Mouse (Mus musculus): Measurements from ENCODE around the gene Spata31d1d. TPM values are rescaled to one million over a fixed set of nuclear protein-coding genes. Genes with fewer than 3 reads are reported as not detected.
A peak's percentile ranks its signal among the peaks of the same experiment; 100 is the strongest.
"Not testable (repeated sequence)": the region's sequence is repeated elsewhere in the genome, so short reads cannot be mapped to it uniquely, and the experiment has no call there.

Spata31d1d gene
- polyA plus RNA-seq (2016; fragmentation: Nextera tagmentation; extraction: Ambion mirVana), result not detected in 2 replicates

GRCm38 (mm10) chr13:59731652-59732051 lies at the start of gene Spata31d1d:
Gene Spata31d1d (minus strand): TSS chr13:59731752.
- Histone ChIP-seq H3K9me3 (no peaks in the 10 kb centered on the region), H3K27ac (replicated peaks) (no peak within 1 kb of the TSS), H3K4me2 (replicated peaks) (no peak within 1 kb of the TSS), H3K4me1 (no peaks in the 10 kb centered on the region), H3K27me3 (peaks cover 3% of the 10 kb centered on the region; the same call in 1 of the 2 replicates), H3K36me3 (no peaks in the 10 kb centered on the region), H3K4me3 (no peak within 1 kb of the TSS), H3K9ac (replicated peaks) (no peak within 1 kb of the TSS)
- ATAC-seq (ENCODE audit: low FRiP score, low read depth), result no peak
- 46% methylated on average over 7 of the region's 7 CpGs for WGBS

- peaks cover 95% of the 10 kb centered on the region for H3K36me3 ChIP-seq
- not testable (repeated sequence) for ATAC-seq (ENCODE audit: low FRiP score, low read depth)
- 94% methylated on average over 1 of the region's 1 CpGs for WGBS
Measured at GRCm38 (mm10) chr13:59779744-59780264, 48.3 kb upstream of the Spata31d1d start.

GRCm38 (mm10) chr13:59779213-59779612 lies 47.7 kb upstream of the Spata31d1d start:
- no peaks in the 10 kb centered on the region for H3K4me1 ChIP-seq
- 90% methylated on average over 4 of the region's 4 CpGs for WGBS
- ATAC-seq (ENCODE audit: low FRiP score, low read depth), result no peak
- H3K4me3 ChIP-seq, result no peak overlapping the region
- peaks cover 91% of the 10 kb centered on the region for H3K36me3 ChIP-seq
- H3K27me3 ChIP-seq, result no peaks in the 10 kb centered on the region
- H3K27ac ChIP-seq (replicated peaks), result no peak overlapping the region
- no peak overlapping the region for H3K4me2 ChIP-seq (replicated peaks)
- H3K9ac ChIP-seq (replicated peaks), result no peak overlapping the region
- no peaks in the 10 kb centered on the region for H3K9me3 ChIP-seq

More at GRCm38 (mm10) chr13:59779744-59780264, 48.3 kb upstream of the Spata31d1d start:
- not testable (repeated sequence) for H3K27me3 ChIP-seq; H3K4me3 ChIP-seq; H3K4me2 ChIP-seq (replicated peaks); H3K27ac ChIP-seq (replicated peaks); H3K9ac ChIP-seq (replicated peaks); H3K4me1 ChIP-seq; H3K9me3 ChIP-seq

- no peak for ATAC-seq (ENCODE audit: low FRiP score, low read depth)
- Histone ChIP-seq H3K27ac (replicated peaks) (no peak overlapping the region), H3K9me3 (no peaks in the 10 kb centered on the region), H3K27me3 (no peaks in the 10 kb centered on the region), H3K4me2 (replicated peaks) (no peak overlapping the region), H3K9ac (replicated peaks) (no peak overlapping the region), H3K4me3 (no peak overlapping the region), H3K4me1 (peaks cover 6% of the 10 kb centered on the region), H3K36me3 (peaks cover 65% of the 10 kb centered on the region)
- 97% methylated on average over 3 of the region's 3 CpGs for WGBS
Measured at GRCm38 (mm10) chr13:59775168-59775567, 43.6 kb upstream of the Spata31d1d start.

GRCm38 (mm10) chr13:59771257-59771656 lies 39.7 kb upstream of the Spata31d1d start:
- peak overlapping the region; percentile 79; the same call in 1 of the 2 replicates for H3K4me2 ChIP-seq (replicated peaks)

GRCm38 (mm10) chr13:59770847-59771246 lies 39.3 kb upstream of the Spata31d1d start:
- peak overlapping the region; percentile 97 for H3K27ac ChIP-seq (replicated peaks)
- peak overlapping the region; percentile 69; the same call in 1 of the 2 replicates for H3K9ac ChIP-seq (replicated peaks)

More at GRCm38 (mm10) chr13:59771257-59771656, 39.7 kb upstream of the Spata31d1d start:
- Histone ChIP-seq H3K36me3 (peaks cover 31% of the 10 kb centered on the region), H3K4me1 (peaks cover 32% of the 10 kb centered on the region), H3K9ac (replicated peaks) (peak overlapping the region; percentile 69; the same call in 1 of the 2 replicates), H3K27me3 (no peaks in the 10 kb centered on the region), H3K4me3 (no peak overlapping the region), H3K9me3 (no peaks in the 10 kb centered on the region), H3K27ac (replicated peaks) (peak overlapping the region; percentile 97)
- WGBS, result 73% methylated on average over 9 of the region's 9 CpGs
- ATAC-seq (ENCODE audit: low FRiP score, low read depth), result no peak

GRCm38 (mm10) chr13:59770164-59770562 lies 38.6 kb upstream of the Spata31d1d start:
- peak overlapping the region; percentile 85 for H3K4me3 ChIP-seq
- peak; percentile 87 for ATAC-seq (ENCODE audit: low FRiP score, low read depth)
- under 1% methylated on average over 28 of the region's 28 CpGs for WGBS
- H3K9ac ChIP-seq (replicated peaks), result peak overlapping the region; percentile 69
- peaks cover 20% of the 10 kb centered on the region for H3K36me3 ChIP-seq
- H3K9me3 ChIP-seq, result no peaks in the 10 kb centered on the region
- H3K27me3 ChIP-seq, result no peaks in the 10 kb centered on the region
- peaks cover 37% of the 10 kb centered on the region for H3K4me1 ChIP-seq
- H3K27ac ChIP-seq (replicated peaks), result peak overlapping the region; percentile 97
- H3K4me2 ChIP-seq (replicated peaks), result peak overlapping the region; percentile 79

More at GRCm38 (mm10) chr13:59770847-59771246, 39.3 kb upstream of the Spata31d1d start:
- H3K4me1 ChIP-seq, result peaks cover 36% of the 10 kb centered on the region
- H3K36me3 ChIP-seq, result peaks cover 26% of the 10 kb centered on the region
- no peak for ATAC-seq (ENCODE audit: low FRiP score, low read depth)
- H3K4me3 ChIP-seq, result peak overlapping the region; percentile 85
- H3K9me3 ChIP-seq, result no peaks in the 10 kb centered on the region
- peak overlapping the region; percentile 79 for H3K4me2 ChIP-seq (replicated peaks)
- no peaks in the 10 kb centered on the region for H3K27me3 ChIP-seq
- WGBS, result 74% methylated on average over 9 of the region's 9 CpGs

- Histone ChIP-seq H3K27me3 (no peaks in the 10 kb centered on the region), H3K9me3 (no peaks in the 10 kb centered on the region), H3K9ac (replicated peaks) (peak within 1 kb of the TSS; percentile 83), H3K27ac (replicated peaks) (peak within 1 kb of the TSS; percentile 97), H3K4me2 (replicated peaks) (peak within 1 kb of the TSS; percentile 79), H3K4me3 (peak within 1 kb of the TSS; percentile 85), H3K36me3 (peaks cover 14% of the 10 kb centered on the region; the same call in 1 of the 2 replicates), H3K4me1 (peaks cover 37% of the 10 kb centered on the region)
- WGBS, result under 1% methylated on average over 91 of the region's 91 CpGs
- peak; percentile 99 for ATAC-seq (ENCODE audit: low FRiP score, low read depth)
Measured at GRCm38 (mm10) chr13:59769296-59770163, 38.0 kb upstream of the Spata31d1d start, which contains the start of gene Isca1. Gene Isca1 (minus strand): TSS chr13:59769810.

- Histone ChIP-seq H3K4me3 (peak overlapping the region; percentile 85), H3K9me3 (no peaks in the 10 kb centered on the region), H3K27ac (replicated peaks) (no peak overlapping the region), H3K4me1 (peaks cover 37% of the 10 kb centered on the region), H3K4me2 (replicated peaks) (peak overlapping the region; percentile 79), H3K27me3 (no peaks in the 10 kb centered on the region), H3K9ac (replicated peaks) (peak overlapping the region; percentile 83), H3K36me3 (peaks cover 10% of the 10 kb centered on the region; the same call in 1 of the 2 replicates)
- WGBS, result 40% methylated on average over 13 of the region's 13 CpGs
- ATAC-seq (ENCODE audit: low FRiP score, low read depth), result no peak
Measured at GRCm38 (mm10) chr13:59768531-59768930, 37.0 kb upstream of the Spata31d1d start.

GRCm38 (mm10) chr13:59766786-59767515 lies 35.4 kb upstream of the Spata31d1d start:
- no peak for ATAC-seq (ENCODE audit: low FRiP score, low read depth)
- Histone ChIP-seq H3K4me2 (replicated peaks) (0 out of 2 replicates have a peak overlapping the region, but pooled peaks have one; percentile 11), H3K4me3 (no peak overlapping the region), H3K4me1 (peaks cover 37% of the 10 kb centered on the region), H3K27me3 (no peaks in the 10 kb centered on the region), H3K9ac (replicated peaks) (no peak overlapping the region), H3K9me3 (no peaks in the 10 kb centered on the region), H3K36me3 (peaks cover 6% of the 10 kb centered on the region), H3K27ac (replicated peaks) (no peak overlapping the region)
- WGBS, result 84% methylated on average over 11 of the region's 11 CpGs

GRCm38 (mm10) chr13:59762791-59763190 lies 31.2 kb upstream of the Spata31d1d start:
- H3K9ac ChIP-seq (replicated peaks), result no peak overlapping the region
- no peaks in the 10 kb centered on the region for H3K9me3 ChIP-seq
- ATAC-seq (ENCODE audit: low FRiP score, low read depth), result no peak
- H3K4me1 ChIP-seq, result peaks cover 18% of the 10 kb centered on the region
- no peak overlapping the region for H3K4me2 ChIP-seq (replicated peaks)
- H3K27ac ChIP-seq (replicated peaks), result no peak overlapping the region
- 91% methylated on average over 7 of the region's 7 CpGs for WGBS
- peaks cover 40% of the 10 kb centered on the region for H3K36me3 ChIP-seq
- no peak overlapping the region for H3K4me3 ChIP-seq
- no peaks in the 10 kb centered on the region for H3K27me3 ChIP-seq
